Comparison of ENCODE assay signal across 8 mouse cellular contexts in the genomic region with DNA sequence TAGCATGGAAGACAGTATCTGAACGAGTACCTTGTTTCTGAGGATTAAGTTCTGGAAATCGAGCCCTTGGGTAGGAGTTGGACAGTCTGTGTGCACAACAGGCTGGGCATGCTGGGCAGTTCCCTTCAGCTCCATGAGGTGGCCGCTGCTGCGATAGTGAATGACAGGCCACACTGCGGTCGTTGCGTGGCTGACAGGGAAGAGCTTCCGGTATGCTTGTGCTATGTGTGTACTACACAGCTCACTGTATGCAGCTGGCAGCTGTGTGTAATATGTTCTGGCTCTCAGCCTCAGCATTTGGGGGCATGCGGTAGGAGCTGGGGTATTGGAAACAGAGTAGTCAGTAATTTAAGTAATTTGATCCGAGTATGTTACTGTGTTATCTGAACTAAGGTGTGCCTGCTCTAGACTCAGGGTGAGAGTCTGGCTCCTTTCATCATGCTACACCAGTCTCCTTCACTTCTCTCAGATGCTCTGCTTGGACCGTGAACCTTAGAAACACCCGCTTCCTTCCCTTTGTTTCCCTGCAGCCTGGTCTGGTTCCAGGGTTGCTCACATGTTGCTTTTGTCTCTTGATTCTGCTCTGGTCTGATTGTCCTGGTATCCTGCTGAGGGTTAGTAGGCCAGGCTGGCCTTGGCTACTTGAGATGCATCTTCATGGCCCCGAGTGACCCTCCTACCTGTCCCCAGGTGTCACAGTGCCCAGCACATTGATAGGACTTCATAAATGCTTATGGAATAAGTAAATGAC. TPM values are rescaled to one million over a fixed set of nuclear protein-coding genes. Genes with fewer than 3 reads are reported as not detected.
A peak's percentile ranks its signal among the peaks of the same experiment; 100 is the strongest.
DNase-seq lines count a peak whose midpoint lies in the region; ATAC-seq and TF ChIP-seq lines count a peak whose summit lies in the region.

No protein-coding gene starts in this region.

- H3K36me3 ChIP-seq in heart, embryonic 15.5 days, result no peaks in the 10 kb centered on the region
- no peaks in the 10 kb centered on the region; the same call in 1 of the 2 replicates for H3K36me3 ChIP-seq in liver, adult 2 months (ENCODE audit: control insufficient read depth, insufficient read depth, low read length)
- no peaks in the 10 kb centered on the region for H3K36me3 ChIP-seq in midbrain, postnatal 0 days (ENCODE audit: insufficient read depth, low read length)

- H3K4me1 ChIP-seq in heart, embryonic 15.5 days (replicated peaks), result peaks cover 27% of the 10 kb centered on the region
- peaks cover 8% of the 10 kb centered on the region for H3K4me1 ChIP-seq in liver, adult 2 months (ENCODE audit: control insufficient read depth, insufficient read depth, low read length)
- peaks cover 16% of the 10 kb centered on the region for H3K4me1 ChIP-seq in midbrain, postnatal 0 days (ENCODE audit: insufficient read depth, low read length)

- H3K9me3 ChIP-seq in heart, embryonic 15.5 days (replicated peaks), result no peaks in the 10 kb centered on the region
- no peaks in the 10 kb centered on the region for H3K9me3 ChIP-seq in midbrain, postnatal 0 days (ENCODE audit: low read length)

- H3K27me3 ChIP-seq in heart, embryonic 15.5 days, result no peaks in the 10 kb centered on the region
- H3K27me3 ChIP-seq in liver, adult 2 months (ENCODE audit: control insufficient read depth, insufficient read depth, low read length), result no peaks in the 10 kb centered on the region
- H3K27me3 ChIP-seq in midbrain, postnatal 0 days (ENCODE audit: insufficient read depth, low read length), result no peaks in the 10 kb centered on the region

- H3K79me2 ChIP-seq in liver, adult 2 months (ENCODE audit: control insufficient read depth, insufficient read depth, low read length), result peaks cover 25% of the 10 kb centered on the region; the same call in 1 of the 2 replicates

- peak; percentile 35; the same call in 1 of the 2 replicates for TF ChIP-seq CTCF in liver, adult 2 months (IDR thresholded peaks at IDR 0.05; ENCODE audit: low read depth, low read length)
- peak; percentile 63 for TF ChIP-seq CTCF in midbrain, postnatal 0 days (IDR thresholded peaks at IDR 0.05)

- ATAC-seq in heart, embryonic 15.5 days (replicated peaks; ENCODE audit: insufficient number of reproducible peaks, insufficient read depth, low FRiP score, low read depth), result peak; percentile 65
- peak; percentile 38; the same call in 1 of the 2 replicates for ATAC-seq in midbrain, postnatal 0 days (ENCODE audit: low FRiP score)

- no peak for TF ChIP-seq POLR2A in liver, adult 2 months (IDR thresholded peaks at IDR 0.05; ENCODE audit: extremely low read depth, insufficient read depth, low read length)

- DNase-seq in adrenal gland, postnatal 10 days, result peak; percentile 35
- DNase-seq in adrenal gland, adult 18-20 months (ENCODE audit: low spot score in 2 of 2), result no peak
- DNase-seq in B cell, adult 2 months, result peak; percentile 27 to 31
- peak; percentile 66 for DNase-seq in embryo, embryonic 10 days (ENCODE audit: low spot score)
- no peak for DNase-seq in liver, adult 2 months (ENCODE audit: extremely low read depth, low read depth, low spot score)
- peak; percentile 62 for DNase-seq in midbrain, postnatal 0 days (ENCODE audit: low spot score)
- DNase-seq in urinary bladder, postnatal 4 days (ENCODE audit: low spot score in 2 of 2), result no peak

- WGBS in heart, embryonic 15.5 days, result 26% methylated on average over 13 of the region's 13 CpGs
- 59% methylated on average over 13 of the region's 13 CpGs for WGBS in liver, adult 2 months
- 26% methylated on average over 13 of the region's 13 CpGs for WGBS in midbrain, postnatal 0 days

- H3K4me3 ChIP-seq in heart, embryonic 15.5 days, result 0 out of 2 replicates have a peak overlapping the region, but pooled peaks have one; percentile 6
- no peak overlapping the region for H3K4me3 ChIP-seq in liver, adult 2 months (ENCODE audit: insufficient read depth, low read depth, low read length)
- no peak overlapping the region for H3K4me3 ChIP-seq in midbrain, postnatal 0 days (ENCODE audit: low read depth, low read length)

- H3K27ac ChIP-seq in heart, embryonic 15.5 days, result peak overlapping the region; percentile 48
- no peak overlapping the region for H3K27ac ChIP-seq in liver, adult 2 months (replicated peaks; ENCODE audit: insufficient read depth, low read depth, low read length)
- H3K27ac ChIP-seq in midbrain, postnatal 0 days (ENCODE audit: low read depth, low read length), result peak overlapping the region; percentile 51; the same call in 1 of the 2 replicates

- H3K4me2 ChIP-seq in heart, embryonic 15.5 days, result peak overlapping the region; percentile 38
- H3K4me2 ChIP-seq in midbrain, postnatal 0 days (ENCODE audit: low read depth, low read length, poor library complexity, severe bottlenecking), result 0 out of 2 replicates have a peak overlapping the region, but pooled peaks have one; percentile 22

- H3K9ac ChIP-seq in heart, embryonic 15.5 days, result peak overlapping the region; percentile 3; the same call in 1 of the 2 replicates
- no peak overlapping the region for H3K9ac ChIP-seq in liver, adult 2 months (ENCODE audit: low read depth, low read length)
- no peak overlapping the region; the same call in 1 of the 2 replicates for H3K9ac ChIP-seq in midbrain, postnatal 0 days (replicated peaks; ENCODE audit: low read length, poor library complexity, severe bottlenecking)

RNA-seq across cellular contexts. Expression of a gene that starts 49.8 kb away (rescaled TPM):
- 10 to 100 TPM; 21.0 to 24.3 TPM for total RNA-seq in adrenal gland, postnatal 10 days (2021)
- total RNA-seq in adrenal gland, adult 18-20 months (2021), result 10 to 100 TPM; 21.4 to 22.3 TPM
- polyA plus RNA-seq in heart, embryonic 15.5 days (2015; fragmentation: Nextera tagmentation; extraction: Ambion mirVana), result 5.0 and 7.6 TPM in 2 replicates
- 3.5 and 5.1 TPM in 2 replicates for total RNA-seq in liver, adult 2 months (2014; rRNA removed)
- 7.0 and 9.0 TPM in 2 replicates for polyA plus RNA-seq in liver, adult 2 months (2012; rRNA removed)
- 37.2 and 38.0 TPM in 2 replicates for total RNA-seq in midbrain, postnatal 0 days (2014; rRNA removed)
- 13.8 and 19.5 TPM in 2 replicates for polyA plus RNA-seq in midbrain, postnatal 0 days (2015; fragmentation: Nextera tagmentation; extraction: Ambion mirVana)

Comparison
In these comparisons a context has a peak if more than half of its experiments do, and no peak if none do; other contexts are left out.
1. DNase-seq: peak in adrenal gland, postnatal 10 days (single experiment), B cell, adult 2 months (2 of 2), embryo, embryonic 10 days (single experiment) and midbrain, postnatal 0 days (single experiment); none in adrenal gland, adult 18-20 months (0 of 2), liver, adult 2 months (single experiment) and urinary bladder, postnatal 4 days (0 of 2).